Mouse (Mus musculus) neural tube, embryonic 12.5 days (tissue): ENCODE data around the gene Zfp791. TPM values are rescaled to one million over a fixed set of nuclear protein-coding genes. Genes with fewer than 3 reads are reported as not detected.
A peak's percentile ranks its signal among the peaks of the same experiment; 100 is the strongest.

ENCODE experiments used
- ATAC-seq: fragments of 200-750 bp; cut with Nextera tagmentation; 2 replicates; pipeline ENCODE4 v1.8.0; 2017; ENCODE audit warnings: low read depth, mild to moderate bottlenecking, moderate TSS enrichment, moderate library complexity; ENCODE audit not compliant: low FRiP score
- H3K27ac ChIP-seq: fragments of 300-500 bp; sonication (generic); 2 replicates; pipeline ENCODE4 v1.5.1; 2016
- H3K27me3 ChIP-seq: fragments of 300-500 bp; sonication (generic); replicated peaks from 2 replicates; pipeline ENCODE4 v1.6.1; 2016; ENCODE audit warnings: mild to moderate bottlenecking
- H3K36me3 ChIP-seq: fragments of 300-500 bp; sonication (generic); 2 replicates; pipeline ENCODE4 v1.6.1; 2016; ENCODE audit warnings: mild to moderate bottlenecking
- H3K4me1 ChIP-seq: fragments of 300-500 bp; sonication (generic); 2 replicates; pipeline ENCODE4 v1.6.1; 2016
- H3K4me2 ChIP-seq: fragments of 300-500 bp; sonication (generic); replicated peaks from 2 replicates; pipeline ENCODE4 v1.6.1; 2016; ENCODE audit warnings: mild to moderate bottlenecking
- H3K4me3 ChIP-seq: fragments of 300-500 bp; sonication (generic); 2 replicates; pipeline ENCODE4 v1.5.1; 2016
- H3K9ac ChIP-seq: fragments of 300-500 bp; sonication (generic); 2 replicates; pipeline ENCODE4 v1.6.1; 2016; ENCODE audit warnings: mild to moderate bottlenecking
- H3K9me3 ChIP-seq: fragments of 300-500 bp; sonication (generic); 2 replicates; pipeline ENCODE4 v1.6.1; 2016; ENCODE audit warnings: mild to moderate bottlenecking
- WGBS: fragments of 180-500 bp; shearing (Covaris S2); methylation state at CpG from one replicate; pipeline ENCODE4 v1.1.7; 2016; 5-methylcytosine and 5-hydroxymethylcytosine counted together
- microRNA-seq: library from miRNA; unstranded; fragments of <30 nt; microRNA quantifications from one replicate; pipeline ENCODE4, GENCODE M21; 2017
- polyA plus RNA-seq: library from polyadenylated mRNA; unstranded; fragments of >200 nt; fragmentation: Nextera tagmentation; extraction: Ambion mirVana; gene quantifications from 2 replicates; pipeline ENCODE4 v1.2.1, GENCODE M21; 2016

Gene Zfp791
- polyA plus RNA-seq, 1 experiment from 2014 or later: 1.4 TPM

DNA sequence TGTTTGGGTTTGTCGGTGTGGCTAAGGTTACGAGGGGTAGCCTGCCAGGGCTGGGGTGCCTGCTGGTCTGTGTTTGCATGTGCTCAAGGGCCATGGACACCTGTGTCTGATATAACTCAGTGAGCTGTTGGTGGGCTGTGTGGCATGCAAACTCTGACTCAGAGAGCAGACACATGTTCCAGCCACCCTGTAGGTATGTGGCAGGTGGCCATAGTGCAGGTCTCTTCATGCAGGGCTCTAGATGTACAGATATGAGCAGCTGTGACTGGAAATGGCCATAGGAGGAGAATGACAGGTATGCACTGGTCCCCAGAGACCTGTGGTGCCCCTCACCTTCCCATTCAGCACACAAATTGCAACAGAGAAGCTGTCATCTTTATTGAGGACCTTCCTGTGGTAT lies 55.7 kb downstream of the Zfp791 start:
- no peak overlapping the region for H3K4me2 ChIP-seq
- H3K9ac ChIP-seq: no peak overlapping the region
- peaks cover 6% of the 10 kb centered on the region; the same call in 1 of the 2 replicates for H3K4me1 ChIP-seq
- H3K4me3 ChIP-seq: no peak overlapping the region
- no peak for ATAC-seq
- no peak overlapping the region for H3K27ac ChIP-seq
- H3K36me3 ChIP-seq: peaks cover 32% of the 10 kb centered on the region
- H3K9me3 ChIP-seq: no peaks in the 10 kb centered on the region
- H3K27me3 ChIP-seq: no peaks in the 10 kb centered on the region
- WGBS: 98% methylated on average over 2 of the region's 2 CpGs

DNA sequence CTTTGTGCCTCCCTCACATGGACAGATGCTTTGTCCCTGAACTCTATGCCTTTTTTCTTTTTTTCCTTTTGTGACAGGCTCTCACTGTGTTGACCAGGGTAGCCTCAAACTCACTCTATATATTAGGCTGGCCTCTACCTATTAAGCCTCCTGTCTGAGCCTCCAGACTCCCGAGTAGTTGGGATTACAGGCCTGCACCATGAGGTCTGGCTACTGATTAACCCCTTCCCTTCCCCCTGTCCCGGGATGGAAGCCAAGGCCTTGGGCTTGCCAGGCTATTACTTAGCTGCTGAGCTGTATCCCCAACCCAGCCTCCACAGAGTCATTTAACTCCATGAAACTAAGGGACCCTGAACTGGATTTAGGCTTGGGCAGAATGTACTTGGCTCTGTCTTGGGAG lies 57.7 kb downstream of the Zfp791 start:
- ATAC-seq: no peak
- Histone ChIP-seq H3K4me2 (no peak overlapping the region), H3K27me3 (no peaks in the 10 kb centered on the region), H3K36me3 (peaks cover 36% of the 10 kb centered on the region), H3K27ac (no peak overlapping the region), H3K4me1 (peaks cover 17% of the 10 kb centered on the region), H3K4me3 (no peak overlapping the region), H3K9ac (no peak overlapping the region), H3K9me3 (no peaks in the 10 kb centered on the region)
- 48% methylated on average over 2 of the region's 2 CpGs for WGBS

DNA sequence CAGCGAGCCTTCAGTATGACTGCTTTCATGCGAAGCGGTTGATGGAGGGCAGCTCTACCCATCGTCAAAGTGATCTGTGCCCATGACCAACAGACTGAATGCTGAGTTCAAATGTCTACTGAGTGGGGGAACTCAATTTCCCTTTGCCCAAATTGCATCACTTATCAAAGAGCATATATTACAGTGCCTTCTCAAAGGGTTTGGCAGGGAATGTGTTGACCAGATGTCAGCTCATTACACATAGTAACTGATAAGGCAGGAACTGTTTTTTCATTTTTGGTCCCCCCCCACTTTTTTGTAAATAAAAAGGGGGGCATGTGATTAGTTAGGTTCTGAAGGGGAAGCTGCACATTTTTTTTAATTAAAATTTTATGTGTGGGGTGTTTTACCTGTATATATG lies 60.3 kb downstream of the Zfp791 start:
- Histone ChIP-seq H3K9ac (no peak overlapping the region), H3K4me2 (no peak overlapping the region), H3K27ac (no peak overlapping the region), H3K36me3 (peaks cover 33% of the 10 kb centered on the region), H3K4me1 (peaks cover 17% of the 10 kb centered on the region), H3K27me3 (no peaks in the 10 kb centered on the region), H3K4me3 (no peak overlapping the region), H3K9me3 (no peaks in the 10 kb centered on the region)
- over 99% methylated on average over 4 of the region's 4 CpGs for whole genome bisulfite sequencing
- ATAC-seq: no peak

DNA sequence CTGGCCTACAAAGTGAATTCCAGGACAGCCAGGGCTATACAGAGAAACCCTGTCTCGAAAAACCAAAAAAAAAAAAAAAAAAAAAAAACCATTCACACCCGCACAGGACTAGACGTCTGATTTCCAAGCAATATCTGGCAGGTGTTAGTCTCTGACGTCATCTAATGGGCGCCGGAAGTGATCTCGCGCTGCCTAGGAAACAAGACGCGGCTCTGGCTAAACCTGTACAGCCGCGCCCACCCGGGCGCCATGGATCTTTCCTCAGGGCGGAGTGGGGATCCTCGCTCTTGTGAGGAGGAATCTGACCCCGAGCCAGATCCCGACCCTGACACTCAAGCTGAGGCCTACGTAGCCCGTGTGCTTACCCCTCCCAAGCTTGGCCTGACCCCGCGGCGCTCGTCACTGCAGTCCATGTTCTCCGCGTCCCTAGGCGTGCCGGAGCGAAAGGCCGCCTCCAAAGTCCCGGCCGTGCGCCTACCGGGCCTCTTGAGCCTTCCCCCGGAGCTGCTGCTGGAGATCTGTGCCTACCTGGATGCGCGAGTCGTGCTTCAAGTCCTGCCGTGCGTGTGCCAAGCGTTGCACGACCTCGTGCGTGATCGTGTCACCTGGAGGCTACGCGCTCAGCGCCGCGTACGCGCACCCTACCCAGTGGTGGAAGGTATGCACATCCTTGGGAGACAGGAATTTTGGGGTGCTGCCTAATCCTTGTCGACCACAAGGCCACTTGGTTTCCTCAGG lies 62.8 kb downstream of the Zfp791 start, which contains the start of gene Fbxw9:
Gene Fbxw9 (plus strand): TSS at position 177 of the 738 bp plus-strand sequence.
- WGBS: 1% methylated on average over 53 of the region's 53 CpGs
- peak within 1 kb of the TSS; percentile 69 for H3K9ac ChIP-seq
- peaks cover 17% of the 10 kb centered on the region for H3K4me1 ChIP-seq
- no peak within 1 kb of the TSS for H3K27ac ChIP-seq
- ATAC-seq: peak; percentile 84
- peak within 1 kb of the TSS; percentile 68 for H3K4me3 ChIP-seq
- no peaks in the 10 kb centered on the region for H3K9me3 ChIP-seq
- peaks cover 29% of the 10 kb centered on the region for H3K36me3 ChIP-seq
- H3K27me3 ChIP-seq: no peaks in the 10 kb centered on the region
- H3K4me2 ChIP-seq: peak within 1 kb of the TSS; percentile 99

Small RNA genes within 50 kb of the gene (microRNA-seq; reads per million reads assigned to microRNA genes)
- 9.0 reads per million, percentile 21 among the genes with 10 or more reads in this experiment for gene Gm23388
- 1.5 reads per million for gene Mir7070

Other genes starting within 250 kb of the Zfp791 start
- gene Gcdh, start 229.2 kb downstream of the Zfp791 start, polyA plus RNA-seq: 32.1 and 37.0 TPM in 2 replicates
- gene Klf1, start 221.2 kb downstream of the Zfp791 start, polyA plus RNA-seq: 3.4 and 4.0 TPM in 2 replicates
- 5.2 and 6.5 TPM in 2 replicates for gene Dnase2a, start 214.5 kb downstream of the Zfp791 start, polyA plus RNA-seq
- gene Mast1, start 185.7 kb downstream of the Zfp791 start, polyA plus RNA-seq: 43.0 and 44.9 TPM in 2 replicates
- 0.93 and 1.1 TPM in 2 replicates for gene Rtbdn, start 176.1 kb downstream of the Zfp791 start, polyA plus RNA-seq
- gene Gm49661, start 153.7 kb downstream of the Zfp791 start, polyA plus RNA-seq: not detected in 2 replicates
- gene Prdx2, start 153.5 kb downstream of the Zfp791 start, polyA plus RNA-seq: 1,247 and 1,331 TPM in 2 replicates
- gene Rnaseh2a, start 153.3 kb downstream of the Zfp791 start, polyA plus RNA-seq: 78.4 and 85.2 TPM in 2 replicates
- 9.9 TPM in 2 replicates for gene Junb, start 144.4 kb downstream of the Zfp791 start, polyA plus RNA-seq
- gene Hook2, start 132.5 kb downstream of the Zfp791 start, polyA plus RNA-seq: 17.6 and 18.2 TPM in 2 replicates
- gene Best2, start 108.6 kb downstream of the Zfp791 start, polyA plus RNA-seq: not detected in 2 replicates
- gene Asna1, start 97.8 kb downstream of the Zfp791 start, polyA plus RNA-seq: 144 and 150 TPM in 2 replicates
- gene Trir, start 96.3 kb downstream of the Zfp791 start, polyA plus RNA-seq: 180 and 189 TPM in 2 replicates
- gene Tnpo2, start 86.2 kb downstream of the Zfp791 start, polyA plus RNA-seq: 39.2 and 40.4 TPM in 2 replicates
- gene Fbxw9, start 63.0 kb downstream of the Zfp791 start, polyA plus RNA-seq: 38.1 and 40.5 TPM in 2 replicates
- gene Gm5741, start 55.1 kb downstream of the Zfp791 start, polyA plus RNA-seq: not detected in 2 replicates
- 76.3 and 87.4 TPM in 2 replicates for gene Dhps, start 51.3 kb downstream of the Zfp791 start, polyA plus RNA-seq
- 104 and 111 TPM in 2 replicates for gene Wdr83os, start 42.4 kb downstream of the Zfp791 start, polyA plus RNA-seq
- 54.6 and 57.9 TPM in 2 replicates for gene Wdr83, start 41.8 kb downstream of the Zfp791 start, polyA plus RNA-seq
- 18.0 and 18.7 TPM in 2 replicates for gene Man2b1, start 39.8 kb downstream of the Zfp791 start, polyA plus RNA-seq
- gene Cks1brt, start 28.8 kb upstream of the Zfp791 start, polyA plus RNA-seq: not detected in 2 replicates
- not detected in 2 replicates for gene Olfr371, start 102.9 kb upstream of the Zfp791 start, polyA plus RNA-seq
- gene Orc6, start 176.5 kb upstream of the Zfp791 start, polyA plus RNA-seq: 86.5 and 89.0 TPM in 2 replicates
- gene Vps35, start 176.7 kb upstream of the Zfp791 start, polyA plus RNA-seq: 157 and 177 TPM in 2 replicates